Mouse (Mus musculus) monocyte, adult 2 months (primary cell): ENCODE measurements around the gene Pgd.
"Not testable (repeated sequence)": the region's sequence is repeated elsewhere in the genome, so short reads cannot be mapped to it uniquely, and the experiment has no call there.

Experiments used
- DNase-seq, 2 experiments: peaks; one replicate each; pipeline ENCODE4 v3.0.0; 2022; ENCODE audit warnings: low spot score in 2 of 2, low read depth in 1 of 2

The Pgd gene

DNA sequence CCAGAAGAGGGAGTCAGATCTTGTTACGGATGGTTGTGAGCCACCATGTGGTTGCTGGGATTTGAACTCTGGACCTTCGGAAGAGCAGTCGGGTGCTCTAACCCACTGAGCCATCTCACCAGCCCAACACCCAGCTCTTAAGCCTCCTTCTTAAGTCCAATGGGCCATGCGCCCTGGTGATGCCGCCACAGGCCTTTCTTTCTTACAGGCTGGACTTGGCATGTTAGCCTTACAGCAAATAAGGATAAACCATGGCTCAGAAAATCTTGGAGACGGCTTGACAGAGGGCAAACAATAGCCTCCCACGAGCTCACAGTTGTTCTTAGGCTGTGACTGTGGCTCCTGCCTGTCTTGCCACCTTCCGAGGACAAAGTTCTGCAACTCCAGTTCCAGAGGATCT is 3.4 kb upstream of the Pgd start:
- not testable (repeated sequence) for DNase-seq

DNA sequence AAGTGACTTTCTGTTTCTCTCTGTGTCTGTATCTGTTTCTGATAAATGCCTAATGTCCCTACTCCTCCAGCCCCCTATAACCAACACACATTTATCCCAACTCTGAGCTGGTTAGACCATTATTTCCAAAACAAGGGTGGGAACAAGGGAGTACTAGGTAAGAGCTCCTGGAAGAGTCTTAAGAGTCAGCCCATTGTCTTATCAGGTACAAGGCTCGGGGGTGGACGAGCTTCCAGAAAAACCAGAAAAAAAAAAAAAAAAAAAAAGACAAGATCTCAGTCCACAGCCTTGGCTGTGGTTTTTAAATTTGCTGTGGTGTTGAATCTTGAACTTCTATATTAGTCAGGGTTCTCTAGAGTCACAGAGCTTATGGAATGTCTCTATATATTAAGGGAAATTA is 1.4 kb upstream of the Pgd start:
- no peak for DNase-seq

DNA sequence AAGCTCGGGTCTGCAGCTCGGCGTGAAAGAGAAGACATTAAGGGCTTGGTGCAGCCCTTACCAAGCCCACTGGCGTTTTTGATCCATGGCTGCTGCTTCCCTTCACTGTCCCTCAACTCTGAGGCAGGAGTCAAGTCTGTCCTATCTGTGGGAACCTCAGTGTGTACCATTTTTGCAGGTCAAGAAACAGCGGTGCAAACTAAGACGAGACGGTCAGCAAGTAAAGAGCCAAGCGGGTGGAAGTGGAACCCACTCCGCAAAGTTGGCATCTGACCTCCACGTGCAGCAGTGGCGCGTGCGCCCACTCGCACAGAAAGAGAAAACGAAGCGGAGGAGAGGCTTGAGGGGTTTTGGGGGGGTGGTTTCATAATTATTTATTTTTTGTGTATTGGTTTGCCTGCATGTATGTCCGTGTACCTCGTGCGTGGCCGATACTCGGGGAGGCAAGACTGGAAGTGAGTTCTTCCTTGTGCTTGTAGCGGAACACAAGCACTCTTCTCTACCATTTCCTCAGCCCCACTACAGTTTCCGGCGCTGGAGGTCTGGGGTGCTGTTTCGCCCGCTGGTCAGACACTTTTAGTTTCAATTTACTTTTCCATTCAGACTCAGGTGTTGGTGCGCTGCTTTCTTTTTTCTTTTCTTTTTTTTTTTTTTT is 513 bp upstream of the Pgd start:
- DNase-seq: no peak

DNA sequence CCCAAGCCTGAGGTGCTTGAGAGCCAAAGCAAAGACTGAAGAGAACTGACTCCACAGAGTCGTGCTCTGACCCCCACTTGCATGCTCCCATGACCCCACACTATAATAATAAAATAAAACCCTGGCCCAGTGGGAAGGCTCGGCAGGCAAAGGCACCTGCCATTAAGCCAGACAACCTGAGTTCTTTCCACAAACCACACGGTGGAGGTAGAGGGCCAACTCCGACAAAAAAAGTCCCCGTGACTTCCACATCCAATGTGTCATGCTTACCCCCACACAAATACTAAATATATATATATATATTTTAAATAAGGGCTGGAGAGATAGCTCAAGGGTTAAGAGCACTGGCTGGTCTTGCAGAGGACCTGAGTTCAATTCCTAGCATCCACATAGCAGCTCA is 2.4 kb downstream of the Pgd start:
- DNase-seq: no peak

DNA sequence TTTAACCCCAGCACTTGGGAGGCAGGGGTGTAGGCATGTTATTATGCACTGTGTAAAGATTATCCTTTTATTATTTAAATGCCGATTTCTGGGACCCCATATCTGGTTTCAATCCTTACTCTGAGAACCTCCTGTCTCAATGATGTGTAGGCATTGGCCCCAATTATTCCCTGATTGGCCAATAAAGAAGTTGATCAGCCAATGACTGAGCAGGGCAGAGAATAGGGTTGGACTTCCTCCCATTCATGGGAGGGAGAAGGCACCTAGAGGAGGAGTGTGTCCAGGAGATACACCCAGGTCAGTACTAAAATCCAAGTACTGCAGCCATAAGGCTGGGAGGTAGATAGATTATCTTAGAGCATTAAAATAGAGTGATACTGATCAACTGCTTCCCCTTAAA is 3.4 kb downstream of the Pgd start:
- DNase-seq: no peak

DNA sequence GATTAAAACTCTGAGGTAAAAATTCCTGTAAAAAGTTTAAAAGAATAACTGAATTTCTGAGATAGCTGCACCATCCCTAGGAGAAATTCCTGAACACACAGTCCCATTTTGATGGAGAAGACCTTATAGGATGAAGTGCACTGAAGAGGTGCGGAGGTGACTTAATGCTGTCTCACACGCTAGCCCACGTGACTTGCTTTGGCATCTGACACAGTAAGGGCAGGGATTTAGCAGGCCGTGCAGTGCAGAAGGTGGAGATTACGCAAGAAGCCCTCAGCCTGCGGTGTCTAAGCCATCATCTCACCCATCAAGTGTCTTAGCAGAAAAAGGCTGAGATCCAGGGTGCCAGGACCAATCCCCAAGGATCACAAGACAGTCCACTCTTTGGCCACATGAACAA is 5.4 kb downstream of the Pgd start:
- no peak for DNase-seq

DNA sequence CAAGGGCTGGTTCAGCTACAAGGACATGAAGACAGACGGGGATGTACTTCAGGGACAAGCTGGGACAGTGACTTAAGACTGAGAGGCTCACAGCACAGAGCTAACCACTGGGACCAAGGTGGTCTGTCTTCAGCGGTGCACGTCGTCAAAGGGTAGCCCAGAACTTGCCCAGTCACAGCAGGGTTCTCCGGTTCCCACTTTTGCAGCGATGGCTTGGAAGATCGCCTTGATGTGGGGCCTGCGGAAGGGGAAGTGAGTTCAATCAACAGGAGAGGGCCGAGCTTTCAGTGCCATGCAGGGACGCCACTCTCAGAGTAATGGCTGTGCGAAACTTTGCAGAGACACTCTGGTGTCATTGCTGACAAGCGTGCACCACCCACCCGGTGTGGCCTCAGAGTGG is 6.7 kb downstream of the Pgd start:
- DNase-seq: no peak

DNA sequence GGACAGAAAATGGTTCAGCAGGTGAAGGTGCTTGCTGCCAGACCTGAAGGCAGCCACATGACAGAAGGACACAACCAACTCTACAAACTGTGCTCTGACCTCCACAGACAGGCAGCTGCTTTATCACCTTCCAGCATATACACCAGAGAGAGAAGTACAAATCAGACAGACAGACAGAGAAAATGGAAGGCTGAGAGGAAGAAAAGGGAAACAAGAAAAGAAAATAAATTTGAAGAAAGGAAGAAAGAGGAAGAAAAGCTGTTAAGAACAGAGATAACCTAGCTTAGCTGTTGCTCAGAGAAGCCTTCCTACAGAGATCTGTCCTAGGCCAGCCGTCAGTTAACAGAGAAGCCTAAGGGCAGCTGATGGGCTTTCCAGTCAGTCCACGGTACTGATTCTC is 7.4 kb downstream of the Pgd start:
- DNase-seq: no peak

DNA sequence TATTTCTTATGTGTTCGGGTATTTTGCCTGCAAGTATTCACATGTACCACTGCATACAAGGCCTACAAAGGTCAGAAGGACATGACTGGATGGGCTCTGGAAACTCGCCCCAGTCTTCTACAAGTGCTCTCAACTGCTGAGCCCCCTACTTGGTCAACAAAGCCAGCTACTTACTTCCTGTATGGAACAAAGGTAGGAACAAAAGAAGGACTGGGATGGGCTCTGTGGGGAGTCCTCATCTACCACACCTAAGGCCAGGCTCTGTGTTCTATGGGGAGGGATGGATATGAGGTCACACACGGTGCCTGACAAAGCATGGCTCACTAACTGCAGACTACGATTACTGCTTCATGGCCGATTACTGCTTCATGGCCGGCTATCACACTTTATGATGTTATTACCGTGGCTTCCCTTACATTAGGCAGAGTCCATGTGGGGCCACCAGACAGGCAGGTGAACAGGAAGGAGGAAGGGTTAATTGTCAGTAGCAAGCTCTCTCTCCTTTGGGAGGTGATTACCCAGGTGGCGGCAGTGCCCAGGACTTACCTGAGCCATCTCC is 9.1 kb downstream of the Pgd start:
- no peak for DNase-seq

DNA sequence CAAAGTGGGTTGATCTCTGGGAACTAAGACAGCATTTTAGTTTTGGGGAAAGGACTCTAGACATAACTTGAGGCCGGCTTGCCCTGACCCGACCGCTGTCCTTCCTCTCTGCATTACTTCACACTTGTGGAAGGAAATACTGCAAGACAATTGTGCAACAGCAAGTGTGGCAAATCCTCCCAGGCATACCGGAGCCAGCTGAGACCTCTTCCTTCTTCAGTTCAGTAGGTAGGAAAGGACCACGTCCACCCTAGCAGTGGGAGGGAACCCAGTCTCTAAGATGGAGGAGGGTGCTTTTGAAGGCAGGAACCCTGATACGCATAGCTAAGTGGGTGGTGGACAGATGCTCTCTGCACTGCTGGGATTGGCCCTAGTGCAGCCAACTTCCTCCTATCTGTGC is 10.9 kb downstream of the Pgd start:
- DNase-seq: peak; percentile 63 to 68

DNA sequence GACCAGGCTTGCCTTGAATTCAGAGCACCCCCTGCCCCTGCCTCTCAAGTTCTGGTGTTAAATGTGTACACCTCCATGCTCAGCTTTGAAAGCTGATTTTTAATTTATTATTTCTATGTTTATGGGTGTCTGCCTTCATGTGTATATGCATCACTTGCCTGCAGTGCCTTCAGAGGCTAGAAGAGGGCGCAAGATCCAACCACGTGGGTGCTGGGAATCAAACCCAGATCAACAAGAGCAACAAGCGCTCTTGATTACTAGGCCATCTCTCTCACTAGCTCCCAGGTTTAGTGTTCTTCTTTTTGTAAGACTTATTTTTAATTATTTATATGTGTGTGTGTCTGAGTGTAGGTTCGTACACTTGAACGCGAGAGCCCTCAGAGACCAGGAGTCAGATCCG is 11.7 kb downstream of the Pgd start:
- no peak for DNase-seq

DNA sequence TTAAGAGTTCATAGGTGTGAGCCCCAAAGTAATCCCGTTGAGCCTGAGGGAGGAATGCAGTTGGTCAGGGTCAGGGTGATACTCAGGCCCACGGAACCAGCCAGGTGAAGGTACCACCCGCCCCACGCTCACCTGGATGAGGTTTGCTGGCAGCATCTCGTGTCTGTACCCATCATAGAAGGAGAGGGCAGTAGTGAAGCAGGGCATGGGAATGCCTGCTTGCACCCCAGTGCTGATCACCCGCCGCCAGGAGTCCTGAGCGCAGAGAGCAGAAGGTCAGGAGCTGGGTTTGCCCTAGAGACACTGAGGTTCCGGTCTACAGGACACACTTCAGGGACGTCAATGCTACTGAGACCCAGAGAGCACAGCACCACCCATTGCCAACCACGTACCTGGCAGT is 15.8 kb downstream of the Pgd start:
- DNase-seq: no peak

DNA sequence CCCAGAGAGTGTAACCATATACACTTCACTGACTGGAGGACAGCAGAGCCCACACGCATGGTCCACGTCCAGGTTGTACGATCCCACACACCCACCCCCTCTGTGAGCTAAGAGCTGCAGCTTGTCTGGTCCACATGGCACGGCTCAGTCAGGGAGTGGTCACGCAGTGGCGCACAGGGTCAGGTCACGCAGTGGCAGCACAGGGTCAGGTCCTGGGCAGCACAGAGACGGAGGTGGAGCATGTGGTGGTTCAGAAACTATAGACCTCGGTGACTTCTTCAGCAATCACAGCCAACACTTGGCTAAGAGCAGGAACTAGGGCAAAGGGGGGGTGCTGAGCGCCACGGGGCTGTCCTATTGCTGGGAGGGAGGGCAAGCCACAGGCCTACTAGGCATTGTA is 16.3 kb downstream of the Pgd start:
- DNase-seq: no peak

DNA sequence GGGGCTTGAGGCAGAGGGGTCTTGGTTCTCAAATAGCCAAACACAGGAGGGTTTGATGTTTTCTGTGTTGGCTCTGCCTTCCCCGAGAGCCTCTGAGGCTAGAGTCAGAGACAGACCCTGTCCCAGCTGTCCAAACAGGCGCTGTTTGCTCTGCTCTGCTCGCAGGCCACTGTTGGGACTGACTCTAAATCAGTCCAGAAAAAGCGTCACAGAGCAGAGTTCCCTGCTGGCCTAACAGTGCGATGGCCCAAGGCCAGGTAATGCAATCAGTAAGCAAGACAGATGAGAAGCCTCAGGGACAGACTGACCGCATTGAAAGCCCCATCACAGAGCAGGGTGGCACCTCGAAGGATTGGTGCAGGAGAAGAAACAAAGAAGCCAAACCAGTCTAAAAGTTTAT is 17.0 kb downstream of the Pgd start:
- DNase-seq: no peak

DNA sequence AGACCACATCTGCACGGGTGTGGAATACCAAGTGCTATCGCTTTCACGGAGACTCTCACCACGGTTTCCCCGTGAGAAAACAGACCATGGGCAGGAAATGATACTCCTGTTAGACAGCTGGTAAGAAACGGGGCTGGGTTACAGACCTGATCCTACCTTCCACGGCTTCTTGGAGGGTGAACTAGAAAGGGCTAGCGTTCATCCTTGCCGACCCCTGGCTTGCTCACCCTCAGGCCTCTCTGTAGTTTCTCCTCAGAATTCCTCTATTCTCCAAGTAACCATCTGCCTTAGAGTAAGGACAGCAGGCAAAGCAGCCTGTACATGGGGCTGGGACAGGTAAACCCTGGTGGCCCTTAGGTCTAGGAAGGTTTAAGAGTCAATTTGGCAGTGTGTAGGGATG is 17.4 kb downstream of the Pgd start:
- DNase-seq: no peak

DNA sequence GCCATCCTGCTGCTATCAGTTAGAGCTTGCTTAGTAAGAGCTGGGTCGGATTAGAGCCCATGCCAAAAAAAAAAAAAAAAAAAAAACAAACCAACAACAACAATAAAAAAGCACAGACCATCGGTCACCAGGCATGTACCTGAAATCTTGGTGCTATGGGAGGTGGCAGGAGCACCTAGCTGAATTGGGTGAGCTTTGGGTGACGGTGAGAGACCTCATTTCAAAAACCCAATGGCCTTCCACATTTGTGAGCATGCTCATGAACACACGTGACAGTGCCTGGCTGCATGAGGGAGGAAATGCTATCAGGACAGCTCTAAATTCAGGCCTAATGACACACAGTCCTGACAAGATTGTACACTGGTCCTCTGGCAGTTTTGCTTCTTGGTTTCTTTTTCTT is 18.5 kb downstream of the Pgd start:
- DNase-seq: no peak

DNA sequence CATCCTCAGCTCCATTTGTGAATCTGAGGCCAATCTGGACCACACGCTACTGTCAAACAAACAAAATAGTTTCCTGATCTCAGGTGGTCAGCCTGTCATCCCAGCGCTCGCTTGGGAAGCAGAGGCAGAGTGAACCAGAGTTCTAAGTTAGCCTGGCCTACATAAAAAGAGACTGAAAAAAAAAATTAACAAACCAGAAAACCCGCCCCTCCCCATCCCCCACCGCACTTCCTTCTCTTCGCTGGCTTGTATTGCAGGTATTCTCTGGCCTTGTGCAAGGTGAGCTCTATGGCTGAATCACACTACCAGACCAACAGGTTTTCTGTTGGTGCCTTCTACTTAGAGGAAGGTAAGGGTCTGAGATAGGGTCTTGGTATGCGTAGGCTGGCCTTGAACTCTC is 19.0 kb downstream of the Pgd start:
- no peak for DNase-seq

DNA sequence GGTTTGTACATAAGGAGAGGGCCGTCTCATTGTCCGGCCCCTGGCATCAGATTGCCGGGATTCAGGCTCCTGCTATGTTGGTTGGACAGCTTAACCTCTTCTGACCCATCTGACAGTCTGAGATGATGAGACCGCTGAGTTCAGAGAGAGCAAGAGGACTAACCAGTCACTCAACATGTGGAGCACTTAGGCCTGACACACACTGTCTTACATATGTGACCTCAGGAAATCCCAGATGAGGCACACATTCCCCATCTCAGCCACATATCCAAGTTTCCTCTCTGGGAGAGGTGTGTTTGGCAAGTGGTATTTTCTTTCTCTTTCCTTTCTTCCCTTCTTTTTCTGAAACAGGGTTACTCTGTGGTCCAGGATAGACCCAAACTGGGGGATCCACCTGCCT is 21.4 kb downstream of the Pgd start:
- no peak for DNase-seq

DNA sequence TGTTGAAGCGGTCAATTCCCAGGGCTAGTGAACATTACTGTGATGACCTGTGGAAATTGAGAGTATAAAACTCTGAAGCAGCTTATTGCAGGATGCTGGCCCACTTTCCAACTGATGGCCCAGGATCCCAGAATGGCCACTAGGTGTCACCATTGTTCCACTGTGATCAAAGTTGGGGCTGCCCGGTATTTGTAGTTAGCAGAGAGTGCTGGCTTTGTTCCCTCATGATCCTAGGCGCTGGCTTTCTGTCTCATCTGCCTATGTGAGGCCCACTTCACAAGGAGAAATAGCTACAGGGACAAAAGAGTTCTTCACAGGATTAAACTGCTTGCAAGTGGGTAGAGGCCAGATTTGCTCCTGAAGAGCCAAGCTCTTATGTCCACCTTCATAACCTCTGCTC is 22.1 kb downstream of the Pgd start:
- peak; percentile 49 to 75 for DNase-seq

DNA sequence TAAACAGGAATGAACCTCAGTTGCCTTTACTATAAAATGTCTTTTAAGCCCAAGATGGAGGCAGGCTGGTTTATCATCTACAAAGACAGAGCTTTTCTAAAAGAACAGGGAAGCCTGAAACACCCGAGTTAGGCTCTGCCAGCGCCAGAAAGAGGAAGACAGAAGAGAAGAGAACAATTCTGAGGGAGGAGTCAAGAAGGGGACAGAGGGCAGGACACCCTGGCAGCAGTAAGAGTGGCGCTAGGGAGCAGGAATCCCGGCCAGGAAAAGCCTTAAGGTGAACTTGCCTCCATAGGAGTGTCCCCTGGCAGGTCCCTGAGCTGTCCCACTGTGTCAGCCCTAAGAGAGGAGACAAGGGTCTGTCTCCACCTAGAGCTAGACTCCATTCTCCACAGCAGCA is 23.0 kb downstream of the Pgd start:
- no peak for DNase-seq

DNA sequence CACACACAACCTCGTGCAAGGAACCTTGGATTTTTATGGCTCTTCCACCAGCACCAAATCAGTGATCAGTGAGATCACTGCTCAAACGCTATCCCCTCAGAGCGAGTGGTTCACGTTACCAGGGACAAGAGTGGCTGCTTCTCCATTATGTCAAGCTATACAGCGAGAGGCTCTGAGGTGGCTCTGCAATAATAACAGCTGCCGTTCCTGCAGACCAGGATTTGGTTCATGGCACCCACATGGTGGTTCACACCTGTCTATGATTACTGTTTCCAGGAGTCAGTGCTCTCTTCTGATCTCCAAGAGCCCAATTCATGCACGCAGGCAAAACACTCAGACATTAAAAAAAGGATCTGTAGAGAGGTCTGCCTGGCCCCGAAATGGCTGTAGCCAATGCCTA is 28.1 kb downstream of the Pgd start:
- no peak for DNase-seq

DNA sequence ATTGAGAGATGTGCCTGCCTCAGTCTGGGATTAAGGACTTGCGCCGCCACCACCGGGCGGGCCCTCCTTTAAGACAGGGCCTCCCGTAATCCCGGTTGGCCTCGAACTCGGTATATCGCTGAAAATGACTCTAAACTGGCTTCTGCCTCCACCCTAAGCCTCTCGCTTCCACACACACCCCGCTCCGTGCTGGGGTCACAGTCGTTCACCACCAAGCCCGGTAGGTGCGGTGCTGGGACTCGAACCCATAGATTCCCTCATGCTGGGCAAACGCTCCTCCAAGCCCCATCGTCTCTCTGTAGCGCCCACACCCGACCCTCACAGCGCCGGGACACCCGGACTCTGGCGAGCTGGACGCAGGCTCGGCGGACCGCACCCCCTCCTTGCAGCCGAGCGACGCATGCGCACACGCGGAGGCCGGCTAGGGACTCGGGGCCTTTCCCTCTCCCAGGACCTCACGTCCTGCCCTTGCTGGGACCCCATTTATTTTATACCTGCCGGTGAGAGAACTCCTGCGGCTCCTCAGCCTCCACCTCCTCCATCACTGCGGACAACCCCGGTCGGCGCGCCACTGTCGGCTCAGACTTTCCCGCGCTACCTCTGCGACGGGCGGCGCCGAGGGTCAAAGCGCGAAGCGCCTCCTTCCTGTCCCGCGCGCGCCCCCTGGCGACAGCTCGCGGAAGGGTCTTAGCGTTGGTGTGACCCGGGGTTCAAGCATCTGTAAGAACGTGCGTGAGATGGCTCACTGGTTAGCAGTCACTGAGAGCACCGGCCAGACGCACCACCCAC is 29.4 kb downstream of the Pgd start, which contains the start of gene Cenps:
Gene Cenps (minus strand): TSS at position 648 of the 789 bp plus-strand sequence.
- peak; percentile 43 to 81 for DNase-seq
